Mouse (Mus musculus) MEL (cell line): ENCODE results near the gene Snx15.

ENCODE experiments used
- TCF12 ChIP-seq: IDR thresholded peaks from 2 replicates; pipeline ENCODE4 v1.6.1; 2014; ENCODE audit warnings: low read depth, mild to moderate bottlenecking, inconsistent platforms, low read length, improper control_type of control experiment, moderate library complexity
- ZC3H11A ChIP-seq: IDR thresholded peaks from 2 replicates; pipeline ENCODE4 v1.6.1; 2012; ENCODE audit warnings: low read depth, mild to moderate bottlenecking, inconsistent platforms, low read length, improper control_type of control experiment

DNA sequence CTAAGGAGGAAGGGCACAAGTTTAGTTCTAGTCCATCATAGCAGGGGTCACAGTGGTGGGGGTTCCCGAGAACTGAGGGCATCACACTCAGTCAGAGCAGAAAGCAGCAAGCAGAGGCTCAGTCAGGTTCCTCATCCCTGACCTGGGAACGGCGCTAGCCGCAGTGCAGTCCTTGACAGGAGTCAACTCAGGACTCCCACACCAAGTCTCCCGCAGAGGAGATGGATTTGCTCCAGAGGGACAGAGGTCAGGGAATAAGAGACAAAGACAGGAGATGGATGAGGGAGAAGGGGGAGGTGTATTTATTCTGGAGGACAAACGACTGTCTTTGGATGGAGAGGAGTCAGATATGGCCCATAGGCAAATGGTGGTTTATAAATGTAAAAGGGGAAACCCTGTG, 15.0 kb downstream of the Snx15 start:
- TF ChIP-seq TCF12 (no peak), ZC3H11A (no peak)
